Mouse (Mus musculus) midbrain, embryonic 15.5 days (tissue): ENCODE measurements around the gene Fkbp1b. TPM values are rescaled to one million over a fixed set of nuclear protein-coding genes. Genes with fewer than 3 reads are reported as not detected.
"Not testable (repeated sequence)": the region's sequence is repeated elsewhere in the genome, so short reads cannot be mapped to it uniquely, and the experiment has no call there.

ENCODE experiments used
- ATAC-seq: fragments of 200-750 bp; cut with Nextera tagmentation; replicated peaks from 2 replicates; pipeline ENCODE4 v1.8.0; 2017; ENCODE audit warnings: moderate TSS enrichment
- H3K27ac ChIP-seq: fragments of 300-500 bp; sonication (generic); 2 replicates; pipeline ENCODE4 v1.5.1; 2015; ENCODE audit warnings: mild to moderate bottlenecking, inconsistent platforms
- H3K27me3 ChIP-seq: fragments of 300-500 bp; sonication (generic); replicated peaks from 2 replicates; pipeline ENCODE4 v1.6.1; 2015; ENCODE audit warnings: inconsistent platforms
- H3K36me3 ChIP-seq: fragments of 300-500 bp; sonication (generic); replicated peaks from 2 replicates; pipeline ENCODE4 v1.6.1; 2015; ENCODE audit warnings: inconsistent platforms
- H3K4me1 ChIP-seq: fragments of 300-500 bp; sonication (generic); 2 replicates; pipeline ENCODE4 v1.6.1; 2015; ENCODE audit warnings: inconsistent platforms
- H3K4me2 ChIP-seq: fragments of 300-500 bp; sonication (generic); 2 replicates; pipeline ENCODE4 v1.6.1; 2015; ENCODE audit warnings: inconsistent platforms, mild to moderate bottlenecking, moderate library complexity
- H3K4me3 ChIP-seq: fragments of 300-500 bp; sonication (generic); 2 replicates; pipeline ENCODE4 v1.5.1; 2015; ENCODE audit warnings: mild to moderate bottlenecking, inconsistent platforms
- H3K9ac ChIP-seq: fragments of 300-500 bp; sonication (generic); 2 replicates; pipeline ENCODE4 v1.6.1; 2015; ENCODE audit warnings: mild to moderate bottlenecking, inconsistent platforms
- H3K9me3 ChIP-seq: fragments of 300-500 bp; sonication (generic); 2 replicates; pipeline ENCODE4 v1.6.1; 2016; ENCODE audit warnings: inconsistent platforms
- WGBS: fragments of 180-500 bp; shearing (Covaris S2); methylation state at CpG from one replicate; pipeline ENCODE4 v1.1.7; 2015; ENCODE audit warnings: mixed read lengths; 5-methylcytosine and 5-hydroxymethylcytosine counted together
- polyA plus RNA-seq: library from polyadenylated mRNA; unstranded; fragments of >200 nt; fragmentation: Nextera tagmentation; extraction: Ambion mirVana; gene quantifications from 2 replicates; pipeline ENCODE4 v1.2.1, GENCODE M21; 2015

Fkbp1b gene
- polyA plus RNA-seq, 1 experiment from 2014 or later: 30.9 TPM

- Histone ChIP-seq H3K9ac (no peak overlapping the region), H3K27me3 (0 out of 2 replicates have a peak, but pooled peaks cover 3% of the 10 kb centered on the region), H3K9me3 (no peaks in the 10 kb centered on the region), H3K4me1 (peaks cover 22% of the 10 kb centered on the region), H3K4me2 (no peak overlapping the region), H3K4me3 (no peak overlapping the region), H3K27ac (no peak overlapping the region), H3K36me3 (no peaks in the 10 kb centered on the region)
- 85% methylated on average over 8 of the region's 8 CpGs for WGBS
- ATAC-seq: 0 out of 2 replicates have a peak, but pooled peaks have one; percentile 16
These were observed 1.1 kb upstream of the Fkbp1b start for GRCm38 (mm10) chr12:4842456-4842855.

- Histone ChIP-seq H3K4me1 (peaks cover 22% of the 10 kb centered on the region), H3K9me3 (no peaks in the 10 kb centered on the region), H3K9ac (peak overlapping the region; percentile 66), H3K27ac (no peak overlapping the region), H3K36me3 (no peaks in the 10 kb centered on the region), H3K4me3 (peak overlapping the region; percentile 59), H3K27me3 (0 out of 2 replicates have a peak, but pooled peaks cover 3% of the 10 kb centered on the region), H3K4me2 (peak overlapping the region; percentile 83)
- ATAC-seq: peak; percentile 4; the same call in 1 of the 2 replicates
- 2% methylated on average over 11 of the region's 11 CpGs for WGBS
These were observed 650 bp downstream of the Fkbp1b start for GRCm38 (mm10) chr12:4840741-4841140.

GRCm38 (mm10) chr12:4840010-4840409, 1.4 kb downstream of the Fkbp1b start:
- no peaks in the 10 kb centered on the region for H3K36me3 ChIP-seq
- 52% methylated on average over 6 of the region's 6 CpGs for WGBS
- 0 out of 2 replicates have a peak, but pooled peaks cover 3% of the 10 kb centered on the region for H3K27me3 ChIP-seq
- 0 out of 2 replicates have a peak overlapping the region, but pooled peaks have one; percentile 59 for H3K4me3 ChIP-seq
- ATAC-seq: no peak
- H3K27ac ChIP-seq: no peak overlapping the region
- no peaks in the 10 kb centered on the region for H3K9me3 ChIP-seq
- H3K9ac ChIP-seq: no peak overlapping the region
- peaks cover 22% of the 10 kb centered on the region for H3K4me1 ChIP-seq
- H3K4me2 ChIP-seq: peak overlapping the region; percentile 83; the same call in 1 of the 2 replicates

GRCm38 (mm10) chr12:4836959-4837358, 4.4 kb downstream of the Fkbp1b start:
- Histone ChIP-seq H3K36me3 (no peaks in the 10 kb centered on the region; the same call in 1 of the 2 replicates), H3K27ac (no peak overlapping the region), H3K4me3 (no peak overlapping the region), H3K9ac (no peak overlapping the region), H3K9me3 (no peaks in the 10 kb centered on the region), H3K4me1 (peaks cover 10% of the 10 kb centered on the region), H3K27me3 (0 out of 2 replicates have a peak, but pooled peaks cover 3% of the 10 kb centered on the region), H3K4me2 (no peak overlapping the region)
- no peak for ATAC-seq
- WGBS: 74% methylated on average over 4 of the region's 4 CpGs

- Histone ChIP-seq H3K36me3 (peaks cover 31% of the 10 kb centered on the region; the same call in 1 of the 2 replicates), H3K4me2 (no peak overlapping the region), H3K27ac (no peak overlapping the region), H3K9me3 (no peaks in the 10 kb centered on the region), H3K4me1 (no peaks in the 10 kb centered on the region), H3K9ac (no peak overlapping the region), H3K4me3 (no peak overlapping the region), H3K27me3 (no peaks in the 10 kb centered on the region)
- WGBS: 82% methylated on average over 3 of the region's 3 CpGs
- no peak for ATAC-seq
These were observed 14.1 kb downstream of the Fkbp1b start for GRCm38 (mm10) chr12:4827256-4827655.

- Histone ChIP-seq H3K4me2 (peak within 1 kb of the TSS; percentile 71), H3K9me3 (no peaks in the 10 kb centered on the region), H3K36me3 (0 out of 2 replicates have a peak, but pooled peaks cover 12% of the 10 kb centered on the region), H3K27me3 (no peaks in the 10 kb centered on the region), H3K4me3 (peak within 1 kb of the TSS; percentile 87), H3K4me1 (peaks cover 26% of the 10 kb centered on the region), H3K9ac (peak within 1 kb of the TSS; percentile 64), H3K27ac (peak within 1 kb of the TSS; percentile 89)
- peak; percentile 98 for ATAC-seq
- WGBS: under 1% methylated on average over 49 of the region's 49 CpGs
These were observed 23.9 kb downstream of the Fkbp1b start, which contains the start of gene Sf3b6 for GRCm38 (mm10) chr12:4817361-4818101. Gene Sf3b6, plus strand, starts transcription at chr12:4817544.

- H3K27me3 ChIP-seq: no peaks in the 10 kb centered on the region
- peak; percentile 86 for ATAC-seq
- WGBS: 7% methylated on average over 24 of the region's 24 CpGs
- H3K36me3 ChIP-seq: 0 out of 2 replicates have a peak, but pooled peaks cover 11% of the 10 kb centered on the region
- peaks cover 26% of the 10 kb centered on the region for H3K4me1 ChIP-seq
- peak overlapping the region; percentile 89 for H3K27ac ChIP-seq
- no peaks in the 10 kb centered on the region for H3K9me3 ChIP-seq
- peak overlapping the region; percentile 64 for H3K9ac ChIP-seq
- peak overlapping the region; percentile 71 for H3K4me2 ChIP-seq
- peak overlapping the region; percentile 87 for H3K4me3 ChIP-seq
These were observed 24.6 kb downstream of the Fkbp1b start for GRCm38 (mm10) chr12:4816680-4817360.

- Histone ChIP-seq H3K4me3 (no peak overlapping the region), H3K27ac (no peak overlapping the region), H3K4me1 (peaks cover 15% of the 10 kb centered on the region), H3K27me3 (no peaks in the 10 kb centered on the region), H3K9me3 (no peaks in the 10 kb centered on the region), H3K9ac (no peak overlapping the region), H3K36me3 (no peaks in the 10 kb centered on the region), H3K4me2 (no peak overlapping the region)
- WGBS: 87% methylated on average over 4 of the region's 4 CpGs
- ATAC-seq: no peak
These were observed 27.8 kb downstream of the Fkbp1b start for GRCm38 (mm10) chr12:4813636-4814035.

GRCm38 (mm10) chr12:4811705-4812104, 29.7 kb downstream of the Fkbp1b start:
- WGBS: 72% methylated on average over 3 of the region's 3 CpGs

GRCm38 (mm10) chr12:4811036-4811435, 30.4 kb downstream of the Fkbp1b start:
- Histone ChIP-seq H3K4me1 (no peaks in the 10 kb centered on the region), H3K4me3 (no peak overlapping the region), H3K4me2 (no peak overlapping the region), H3K27me3 (no peaks in the 10 kb centered on the region), H3K9ac (no peak overlapping the region), H3K9me3 (no peaks in the 10 kb centered on the region), H3K36me3 (no peaks in the 10 kb centered on the region), H3K27ac (no peak overlapping the region)
- ATAC-seq: no peak
- 85% methylated on average over 4 of the region's 4 CpGs for WGBS

More at GRCm38 (mm10) chr12:4811705-4812104, 29.7 kb downstream of the Fkbp1b start:
- Histone ChIP-seq H3K36me3 (no peaks in the 10 kb centered on the region), H3K9ac (no peak overlapping the region), H3K9me3 (no peaks in the 10 kb centered on the region), H3K4me3 (no peak overlapping the region), H3K4me1 (peaks cover 6% of the 10 kb centered on the region), H3K27me3 (no peaks in the 10 kb centered on the region), H3K27ac (no peak overlapping the region), H3K4me2 (no peak overlapping the region)
- ATAC-seq: no peak

GRCm38 (mm10) chr12:4797471-4797870, 43.9 kb downstream of the Fkbp1b start:
- not testable (repeated sequence) for ATAC-seq, H3K4me3 ChIP-seq, H3K9ac ChIP-seq, H3K36me3 ChIP-seq, H3K9me3 ChIP-seq, H3K27ac ChIP-seq, H3K27me3 ChIP-seq, H3K4me1 ChIP-seq, H3K4me2 ChIP-seq
- 81% methylated on average over 6 of the region's 6 CpGs for WGBS

- no peak for ATAC-seq
- H3K27ac ChIP-seq: no peak overlapping the region
- H3K27me3 ChIP-seq: no peaks in the 10 kb centered on the region
- no peak overlapping the region for H3K9ac ChIP-seq
- H3K4me1 ChIP-seq: no peaks in the 10 kb centered on the region
- no peaks in the 10 kb centered on the region for H3K9me3 ChIP-seq
- no peaks in the 10 kb centered on the region for H3K36me3 ChIP-seq
- no peak overlapping the region for H3K4me3 ChIP-seq
- 60% methylated on average over 1 of the region's 1 CpGs for WGBS
- no peak overlapping the region for H3K4me2 ChIP-seq
These were observed 47.7 kb downstream of the Fkbp1b start for GRCm38 (mm10) chr12:4793718-4794117.
